Mouse (Mus musculus) liver, adult 2 months (tissue): ENCODE data around the gene Mindy4. TPM values are rescaled to one million over a fixed set of nuclear protein-coding genes. Genes with fewer than 3 reads are reported as not detected.

Source experiments
- DNase-seq: peaks from one replicate; pipeline ENCODE4 v3.0.0-alpha.2; 2011; ENCODE audit warnings: low read depth, low spot score; ENCODE audit errors: extremely low read depth
- H3K27ac ChIP-seq: fragments of 200-500 bp; replicated peaks from 2 replicates; pipeline ENCODE4 v1.5.1; 2012; ENCODE audit warnings: low read depth, mild to moderate bottlenecking, control low read depth, inconsistent platforms, low read length; ENCODE audit not compliant: insufficient read depth
- H3K27me3 ChIP-seq: fragments of 200-500 bp; 2 replicates; pipeline ENCODE4 v1.6.1; 2012; ENCODE audit warnings: mild to moderate bottlenecking, moderate library complexity, low read length, inconsistent platforms; ENCODE audit not compliant: control insufficient read depth, insufficient read depth
- H3K36me3 ChIP-seq: fragments of 200-500 bp; 2 replicates; pipeline ENCODE4 v1.6.1; 2012; ENCODE audit warnings: low read length, inconsistent platforms; ENCODE audit not compliant: control insufficient read depth, insufficient read depth
- H3K4me1 ChIP-seq: fragments of 200-500 bp; 2 replicates; pipeline ENCODE4 v1.6.1; 2011; ENCODE audit warnings: low read length; ENCODE audit not compliant: control insufficient read depth, insufficient read depth
- H3K4me3 ChIP-seq: fragments of 200-500 bp; 2 replicates; pipeline ENCODE4 v1.5.1; 2011; ENCODE audit warnings: low read depth, mild to moderate bottlenecking, control low read depth, low read length, moderate library complexity; ENCODE audit not compliant: insufficient read depth
- H3K79me2 ChIP-seq: fragments of 200-500 bp; 2 replicates; pipeline ENCODE4 v1.6.1; 2012; ENCODE audit warnings: inconsistent platforms, mild to moderate bottlenecking, low read length, moderate library complexity; ENCODE audit not compliant: control insufficient read depth, insufficient read depth
- H3K9ac ChIP-seq: fragments of 200-500 bp; 2 replicates; pipeline ENCODE4 v1.6.1; 2012; ENCODE audit warnings: low read depth, mild to moderate bottlenecking, control low read depth, inconsistent platforms, low read length
- CTCF ChIP-seq: fragments of 200-500 bp; IDR thresholded peaks from 2 replicates; pipeline ENCODE4 v1.5.1; 2011; ENCODE audit warnings: low read depth, low read length, control low read depth
- POLR2A ChIP-seq: fragments of 200-500 bp; IDR thresholded peaks from 2 replicates; pipeline ENCODE4 v1.6.1; 2011; ENCODE audit warnings: low read length, control low read depth; ENCODE audit not compliant: insufficient read depth; ENCODE audit errors: extremely low read depth
- WGBS: fragments of 180-500 bp; shearing (Covaris S2); methylation state at CpG from one replicate; pipeline ENCODE4 v1.1.7; 2018; 5-methylcytosine and 5-hydroxymethylcytosine counted together
- polyA plus RNA-seq: library from polyadenylated mRNA; depleted of rRNA; stranded (reverse); fragments of >200 nt; gene quantifications from 2 replicates; pipeline ENCODE4 v1.2.3, GENCODE M21; 2012
- total RNA-seq: library from RNA; depleted of rRNA; stranded (reverse); fragments of >200 nt; gene quantifications from 2 replicates; pipeline ENCODE4 v1.2.3, GENCODE M21; 2014

Mindy4 gene
- total and polyA plus RNA-seq, 2 experiments, result 4.1 to 4.3 TPM

DNA sequence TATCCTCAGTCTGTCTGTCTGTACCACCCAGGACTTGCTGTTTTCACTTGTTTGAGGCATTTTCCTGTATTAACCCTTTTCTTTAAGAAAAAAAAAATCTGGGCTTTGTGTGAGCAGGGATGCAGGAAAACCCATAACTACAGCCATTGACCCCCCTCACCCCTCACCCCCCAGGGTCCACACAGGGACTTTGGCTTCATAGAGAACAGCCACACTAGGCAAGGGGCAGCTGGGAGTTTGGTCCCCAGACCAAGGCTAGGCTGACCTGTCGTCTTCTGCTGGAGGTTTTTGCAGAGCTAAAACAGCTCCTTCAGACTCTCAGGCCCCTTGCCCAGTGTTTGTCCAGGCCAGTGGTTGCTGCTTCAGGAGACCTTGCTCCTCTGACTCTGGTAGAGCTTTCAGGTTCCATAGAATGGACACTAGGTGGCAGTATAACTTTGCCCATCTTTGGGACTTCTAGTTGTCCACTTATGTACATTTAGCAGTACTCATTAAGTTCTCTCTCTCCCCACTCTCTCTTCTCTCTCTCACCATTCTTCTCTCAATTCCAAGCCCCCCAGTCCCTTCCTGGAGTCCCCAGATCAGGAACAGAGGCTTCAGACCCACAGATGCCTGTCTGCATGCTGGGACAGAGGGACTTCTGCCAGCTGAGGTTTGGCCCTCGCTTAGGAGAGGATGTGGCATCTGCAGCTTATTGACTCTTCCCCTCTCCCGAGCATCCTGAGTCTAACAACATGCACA, 29.5 kb downstream of the Mindy4 start:
- no peaks in the 10 kb centered on the region for H3K27me3 ChIP-seq
- no peaks in the 10 kb centered on the region for H3K79me2 ChIP-seq
- 34% methylated on average over 3 of the region's 3 CpGs for WGBS
- no peaks in the 10 kb centered on the region for H3K4me1 ChIP-seq
- TF ChIP-seq CTCF (peak; percentile 46), POLR2A (no peak)
- H3K36me3 ChIP-seq, result no peaks in the 10 kb centered on the region
- no peak overlapping the region for H3K27ac ChIP-seq
- no peak overlapping the region for H3K9ac ChIP-seq
- no peak overlapping the region for H3K4me3 ChIP-seq
- peak; percentile 70 for DNase-seq

DNA sequence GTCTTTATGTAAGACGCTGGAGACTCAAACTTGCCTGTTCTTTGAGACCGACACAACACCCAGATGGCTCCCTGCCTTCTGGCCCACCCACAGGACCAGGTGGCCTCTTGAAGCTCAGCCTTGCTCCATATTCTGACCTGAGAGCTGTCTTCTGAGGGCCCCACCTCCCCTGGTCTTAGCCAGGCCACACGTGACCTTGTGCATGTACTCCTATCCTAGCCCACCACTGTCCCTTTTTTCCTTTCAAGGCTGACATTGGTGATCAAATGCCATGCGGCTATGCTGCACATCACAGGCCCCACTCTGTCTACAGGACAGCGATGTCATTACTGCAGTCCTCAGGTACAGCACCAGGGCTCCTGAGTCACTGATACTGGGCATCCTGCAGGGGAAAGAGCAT, 30.1 kb downstream of the Mindy4 start:
- no peak for DNase-seq
- WGBS, result 90% methylated on average over 5 of the region's 5 CpGs

DNA sequence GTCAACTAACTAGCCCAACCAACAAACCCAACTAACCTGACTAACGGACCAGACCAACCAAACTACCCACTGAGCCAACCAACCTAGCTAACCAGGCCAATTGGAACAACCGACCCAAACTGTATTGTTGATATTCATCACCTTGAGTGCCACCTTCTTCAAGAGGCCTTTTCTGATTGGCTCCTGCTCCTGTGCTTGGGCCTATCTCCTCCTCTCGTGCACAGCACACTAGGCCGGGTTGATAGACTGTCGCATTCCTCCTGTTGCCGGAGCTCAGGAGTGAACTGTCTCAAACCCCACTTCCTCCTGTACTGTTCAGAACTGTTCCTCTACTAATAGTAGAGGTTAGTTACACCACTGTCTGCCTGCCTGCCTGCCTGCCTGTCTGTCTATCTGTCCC, 31.5 kb downstream of the Mindy4 start:
- Histone ChIP-seq H3K4me3 (no peak overlapping the region), H3K27ac (no peak overlapping the region), H3K9ac (no peak overlapping the region), H3K27me3 (no peaks in the 10 kb centered on the region), H3K4me1 (no peaks in the 10 kb centered on the region), H3K36me3 (no peaks in the 10 kb centered on the region), H3K79me2 (no peaks in the 10 kb centered on the region)
- TF ChIP-seq CTCF, result no peak
- no peak for TF ChIP-seq POLR2A
- DNase-seq, result no peak
- WGBS, result 92% methylated on average over 6 of the region's 6 CpGs

More for the DNA sequence above, 30.1 kb downstream of the Mindy4 start:
- Histone ChIP-seq H3K9ac (no peak overlapping the region), H3K27ac (no peak overlapping the region), H3K27me3 (no peaks in the 10 kb centered on the region), H3K79me2 (no peaks in the 10 kb centered on the region), H3K4me3 (no peak overlapping the region), H3K4me1 (no peaks in the 10 kb centered on the region), H3K36me3 (no peaks in the 10 kb centered on the region)
- TF ChIP-seq CTCF (no peak), POLR2A (no peak)

DNA sequence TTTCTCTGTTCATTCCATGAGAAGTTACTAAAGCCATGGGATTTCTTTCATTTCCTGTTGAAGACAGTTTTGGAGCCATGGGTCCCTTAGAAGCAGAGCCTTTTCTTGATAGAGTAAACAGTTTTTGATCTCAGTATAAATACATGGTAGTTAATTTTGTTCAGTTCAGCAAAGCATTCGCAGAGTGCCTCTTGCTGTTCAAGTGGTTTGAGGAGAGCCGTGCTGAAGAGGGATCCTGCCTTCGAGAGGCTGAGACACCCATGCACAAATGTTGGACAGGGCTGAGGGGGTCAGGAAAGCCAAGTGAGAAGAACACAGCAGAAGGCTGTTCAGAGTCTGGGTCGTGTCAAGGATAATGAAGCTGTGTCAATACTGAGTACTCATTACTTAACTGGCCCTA, 32.5 kb downstream of the Mindy4 start:
- WGBS, result 81% methylated on average over 4 of the region's 4 CpGs
- TF ChIP-seq CTCF (no peak), POLR2A (no peak)
- no peak overlapping the region for H3K27ac ChIP-seq

DNA sequence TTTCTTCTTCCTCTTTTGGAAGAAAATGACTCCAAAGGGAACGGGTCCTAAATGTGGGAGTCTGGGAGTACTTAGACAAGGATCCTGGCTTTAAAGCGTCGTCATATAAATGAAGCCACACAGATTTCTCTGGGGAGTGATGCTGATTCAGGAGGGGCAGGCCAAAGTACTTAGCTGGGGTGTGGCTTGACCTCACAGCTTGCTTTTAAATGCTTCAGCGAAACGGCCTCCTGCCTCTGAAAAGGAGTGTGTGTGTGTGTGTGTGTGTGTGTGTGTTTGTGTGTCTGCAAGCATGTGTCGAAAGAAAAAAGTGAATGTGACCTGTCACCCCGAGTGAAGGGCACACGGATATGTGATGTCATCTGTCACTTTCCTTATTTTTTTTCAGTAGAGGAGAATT, 36.7 kb downstream of the Mindy4 start:
- Histone ChIP-seq H3K27ac (no peak overlapping the region), H3K36me3 (no peaks in the 10 kb centered on the region; the same call in 1 of the 2 replicates), H3K27me3 (no peaks in the 10 kb centered on the region), H3K79me2 (no peaks in the 10 kb centered on the region), H3K4me3 (no peak overlapping the region), H3K4me1 (no peaks in the 10 kb centered on the region; the same call in 1 of the 2 replicates), H3K9ac (no peak overlapping the region)
- WGBS, result 77% methylated on average over 8 of the region's 8 CpGs
- no peak for DNase-seq
- TF ChIP-seq POLR2A (no peak), CTCF (no peak)

More for the DNA sequence above, 32.5 kb downstream of the Mindy4 start:
- Histone ChIP-seq H3K79me2 (no peaks in the 10 kb centered on the region), H3K27me3 (no peaks in the 10 kb centered on the region), H3K36me3 (no peaks in the 10 kb centered on the region), H3K4me3 (no peak overlapping the region), H3K9ac (no peak overlapping the region), H3K4me1 (no peaks in the 10 kb centered on the region; the same call in 1 of the 2 replicates)
- no peak for DNase-seq

DNA sequence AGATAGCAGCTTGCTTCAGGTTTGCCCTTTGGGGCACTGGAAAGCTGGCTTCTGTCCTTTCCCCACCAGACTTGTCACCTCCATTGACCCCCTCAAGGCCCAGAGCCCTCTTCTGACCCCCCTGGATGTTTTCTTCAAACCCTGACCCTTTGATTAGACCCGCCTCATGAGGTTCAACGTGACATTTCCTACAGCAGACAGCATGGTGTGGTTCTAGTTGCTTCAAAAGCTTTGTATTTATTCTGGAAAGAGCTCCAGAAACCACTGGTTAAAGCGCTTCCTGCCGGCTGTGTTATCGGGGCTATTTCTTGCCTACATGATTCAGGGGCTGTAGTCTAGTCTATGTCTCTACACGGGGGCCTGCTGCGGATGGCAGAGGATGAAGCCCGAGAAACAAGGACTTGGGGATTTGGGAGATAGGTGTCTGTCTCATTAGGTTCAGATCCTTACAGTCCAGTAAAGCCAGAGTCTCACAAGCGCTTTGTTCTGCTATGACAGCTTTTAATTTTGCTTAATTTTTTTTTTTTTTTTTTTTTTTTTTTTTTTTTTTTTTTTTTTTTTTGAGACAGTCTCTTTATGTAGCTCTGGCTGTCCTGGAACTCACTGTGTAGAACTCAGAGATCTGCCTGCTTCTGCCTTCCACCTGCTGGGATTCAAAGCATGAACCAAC, 37.5 kb downstream of the Mindy4 start:
- no peak overlapping the region for H3K9ac ChIP-seq

More for the DNA sequence above, 37.5 kb downstream of the Mindy4 start:
- Histone ChIP-seq H3K27ac (no peak overlapping the region; the same call in 1 of the 2 replicates), H3K4me1 (no peaks in the 10 kb centered on the region; the same call in 1 of the 2 replicates), H3K79me2 (no peaks in the 10 kb centered on the region), H3K4me3 (no peak overlapping the region), H3K36me3 (no peaks in the 10 kb centered on the region; the same call in 1 of the 2 replicates), H3K27me3 (no peaks in the 10 kb centered on the region)
- no peak for TF ChIP-seq CTCF
- no peak for TF ChIP-seq POLR2A
- DNase-seq, result no peak
- WGBS, result 78% methylated on average over 9 of the region's 9 CpGs
